In genomic region chr17:77930253-77930652, GRCm38 (mm10) we compare ENCODE assay signal across 19 mouse cellular contexts.
DNase-seq lines count a peak whose midpoint lies in the region; ATAC-seq lines count a peak whose summit lies in the region.
"Had no signal": no experiment of that assay in that cellular context is flagged by ENCODE, and none has a peak within 500 bp of the region (broad histone marks: within the 10 kb centered on the region; RNA-seq: fewer than 3 reads in every experiment).

No protein-coding gene starts in this region.

- no peak overlapping the region for H3K4me2 ChIP-seq in forebrain, embryonic 12.5 days
- H3K4me2 ChIP-seq in forebrain, embryonic 11.5 days (ENCODE audit: low read depth, low read length, severe bottlenecking) = no peak overlapping the region
- no peak overlapping the region for H3K4me2 ChIP-seq in neural tube, embryonic 12.5 days (replicated peaks)
- H3K4me2 ChIP-seq in neural tube, embryonic 15.5 days = no peak overlapping the region
- no peak overlapping the region for H3K4me2 ChIP-seq in hindbrain, embryonic 12.5 days (replicated peaks)
- H3K4me2 ChIP-seq in midbrain, embryonic 15.5 days = no peak overlapping the region
- H3K4me2 ChIP-seq: liver, embryonic 11.5 days had no signal

- no peaks in the 10 kb centered on the region for H3K36me3 ChIP-seq in forebrain, embryonic 12.5 days (replicated peaks)
- H3K36me3 ChIP-seq in forebrain, embryonic 11.5 days (ENCODE audit: control insufficient read depth, insufficient read depth, low read length) = no peaks in the 10 kb centered on the region
- H3K36me3 ChIP-seq in neural tube, embryonic 12.5 days = no peaks in the 10 kb centered on the region
- no peaks in the 10 kb centered on the region for H3K36me3 ChIP-seq in neural tube, embryonic 15.5 days
- H3K36me3 ChIP-seq in hindbrain, embryonic 12.5 days = no peaks in the 10 kb centered on the region
- H3K36me3 ChIP-seq in midbrain, embryonic 15.5 days (replicated peaks) = no peaks in the 10 kb centered on the region

- H3K27me3 ChIP-seq in forebrain, embryonic 12.5 days = no peaks in the 10 kb centered on the region
- H3K27me3 ChIP-seq in forebrain, embryonic 11.5 days (ENCODE audit: control insufficient read depth, insufficient read depth, low read length) = no peaks in the 10 kb centered on the region
- H3K27me3 ChIP-seq in neural tube, embryonic 12.5 days (replicated peaks) = no peaks in the 10 kb centered on the region
- H3K27me3 ChIP-seq in neural tube, embryonic 15.5 days (replicated peaks) = no peaks in the 10 kb centered on the region
- no peaks in the 10 kb centered on the region for H3K27me3 ChIP-seq in hindbrain, embryonic 12.5 days
- no peaks in the 10 kb centered on the region for H3K27me3 ChIP-seq in midbrain, embryonic 15.5 days (replicated peaks)

- ATAC-seq in forebrain, embryonic 12.5 days (ENCODE audit: low FRiP score) = 0 out of 2 replicates have a peak, but pooled peaks have one; percentile 44
- ATAC-seq in forebrain, embryonic 11.5 days (replicated peaks; ENCODE audit: low FRiP score) = no peak
- ATAC-seq in neural tube, embryonic 12.5 days (ENCODE audit: low FRiP score, low read depth) = peak; percentile 35; the same call in 1 of the 2 replicates
- no peak for ATAC-seq in neural tube, embryonic 15.5 days (ENCODE audit: low FRiP score)
- peak; percentile 44 for ATAC-seq in hindbrain, embryonic 12.5 days (ENCODE audit: low FRiP score)
- peak; percentile 49 for ATAC-seq in midbrain, embryonic 15.5 days (replicated peaks)

- H3K9ac ChIP-seq in forebrain, embryonic 12.5 days = no peak overlapping the region
- H3K9ac ChIP-seq in forebrain, embryonic 11.5 days (ENCODE audit: low read length) = no peak overlapping the region
- H3K9ac ChIP-seq in neural tube, embryonic 12.5 days = no peak overlapping the region
- H3K9ac ChIP-seq in neural tube, embryonic 15.5 days (replicated peaks) = no peak overlapping the region
- no peak overlapping the region for H3K9ac ChIP-seq in hindbrain, embryonic 12.5 days
- H3K9ac ChIP-seq in midbrain, embryonic 15.5 days = no peak overlapping the region

- no peak overlapping the region for H3K4me3 ChIP-seq in forebrain, embryonic 12.5 days (replicated peaks)
- no peak overlapping the region for H3K4me3 ChIP-seq in forebrain, embryonic 11.5 days (ENCODE audit: low read depth, low read length)
- H3K4me3 ChIP-seq in neural tube, embryonic 12.5 days = no peak overlapping the region
- H3K4me3 ChIP-seq in neural tube, embryonic 15.5 days (replicated peaks) = no peak overlapping the region
- H3K4me3 ChIP-seq in hindbrain, embryonic 12.5 days = no peak overlapping the region
- no peak overlapping the region for H3K4me3 ChIP-seq in midbrain, embryonic 15.5 days
- H3K4me3 ChIP-seq: left cerebral cortex, adult 2 months had no signal

- H3K4me1 ChIP-seq in forebrain, embryonic 12.5 days = no peaks in the 10 kb centered on the region
- no peaks in the 10 kb centered on the region for H3K4me1 ChIP-seq in forebrain, embryonic 11.5 days (replicated peaks; ENCODE audit: control insufficient read depth, insufficient read depth, low read length)
- H3K4me1 ChIP-seq in neural tube, embryonic 12.5 days = no peaks in the 10 kb centered on the region
- H3K4me1 ChIP-seq in neural tube, embryonic 15.5 days = 0 out of 2 replicates have a peak, but pooled peaks cover 2% of the 10 kb centered on the region
- 0 out of 2 replicates have a peak, but pooled peaks cover 3% of the 10 kb centered on the region for H3K4me1 ChIP-seq in hindbrain, embryonic 12.5 days
- H3K4me1 ChIP-seq in midbrain, embryonic 15.5 days = no peaks in the 10 kb centered on the region

- DNase-seq in forebrain, embryonic 11.5 days (ENCODE audit: low spot score) = no peak
- DNase-seq in heart, adult 9 months (ENCODE audit: low spot score in 2 of 2) = no peak
- DNase-seq in cerebellum, adult 9-10 months = no peak
- DNase-seq: adrenal gland, postnatal 25 days; cerebellum, adult 11-12 months; gastrocnemius, postnatal 36 days; kidney, adult 2 months; kidney, postnatal 25 days; lung, adult 18-20 months; lung, postnatal 14 days; right cerebral cortex, adult 18-20 months; thymus, postnatal 14 days had no signal

- H3K9me3 ChIP-seq in forebrain, embryonic 12.5 days = no peaks in the 10 kb centered on the region
- no peaks in the 10 kb centered on the region for H3K9me3 ChIP-seq in forebrain, embryonic 11.5 days (ENCODE audit: control insufficient read depth, low read length)
- H3K9me3 ChIP-seq in neural tube, embryonic 12.5 days = no peaks in the 10 kb centered on the region
- no peaks in the 10 kb centered on the region for H3K9me3 ChIP-seq in neural tube, embryonic 15.5 days (replicated peaks)
- H3K9me3 ChIP-seq in hindbrain, embryonic 12.5 days (replicated peaks) = no peaks in the 10 kb centered on the region
- H3K9me3 ChIP-seq in midbrain, embryonic 15.5 days = no peaks in the 10 kb centered on the region

- 86% methylated on average over 3 of the region's 3 CpGs for WGBS in forebrain, embryonic 12.5 days
- 86% methylated on average over 3 of the region's 3 CpGs for WGBS in forebrain, embryonic 11.5 days
- WGBS in neural tube, embryonic 12.5 days = 72% methylated on average over 3 of the region's 3 CpGs
- WGBS in neural tube, embryonic 15.5 days = 60% methylated on average over 3 of the region's 3 CpGs
- WGBS in hindbrain, embryonic 12.5 days = 70% methylated on average over 3 of the region's 3 CpGs
- WGBS in midbrain, embryonic 15.5 days = 52% methylated on average over 3 of the region's 3 CpGs

- H3K27ac ChIP-seq in forebrain, embryonic 12.5 days = peak overlapping the region; percentile 50; the same call in 1 of the 2 replicates
- no peak overlapping the region for H3K27ac ChIP-seq in forebrain, embryonic 11.5 days (ENCODE audit: low read depth, low read length)
- H3K27ac ChIP-seq in neural tube, embryonic 12.5 days = no peak overlapping the region
- no peak overlapping the region for H3K27ac ChIP-seq in neural tube, embryonic 15.5 days (replicated peaks)
- H3K27ac ChIP-seq in hindbrain, embryonic 12.5 days = peak overlapping the region; percentile 49
- no peak overlapping the region for H3K27ac ChIP-seq in midbrain, embryonic 15.5 days
- H3K27ac ChIP-seq: left cerebral cortex, adult 2 months had no signal

Comparison
In these comparisons a context has a peak if more than half of its experiments do, and no peak if none do; other contexts are left out.
1. ATAC-seq: peak in forebrain, embryonic 12.5 days (single experiment), neural tube, embryonic 12.5 days (single experiment), hindbrain, embryonic 12.5 days (single experiment) and midbrain, embryonic 15.5 days (single experiment); none in forebrain, embryonic 11.5 days (single experiment) and neural tube, embryonic 15.5 days (single experiment).
2. H3K27ac ChIP-seq: peak in forebrain, embryonic 12.5 days (single experiment) and hindbrain, embryonic 12.5 days (single experiment); none in forebrain, embryonic 11.5 days (single experiment), neural tube, embryonic 12.5 days (single experiment), neural tube, embryonic 15.5 days (single experiment) and midbrain, embryonic 15.5 days (single experiment).